Mouse (Mus musculus) neural tube, embryonic 13.5 days (tissue): Measurements from ENCODE around the gene Pex1. TPM values are rescaled to one million over a fixed set of nuclear protein-coding genes. Genes with fewer than 3 reads are reported as not detected.
A peak's percentile ranks its signal among the peaks of the same experiment; 100 is the strongest.
"Not testable (repeated sequence)": the region's sequence is repeated elsewhere in the genome, so short reads cannot be mapped to it uniquely, and the experiment has no call there.

Experiments
- ATAC-seq: fragments of 200-750 bp; cut with Nextera tagmentation; 2 replicates; pipeline ENCODE4 v1.8.0; 2017; ENCODE audit warnings: low read depth, mild to moderate bottlenecking, moderate TSS enrichment, moderate library complexity
- H3K27ac ChIP-seq: fragments of 300-500 bp; sonication (generic); replicated peaks from 2 replicates; pipeline ENCODE4 v1.5.1; 2015; ENCODE audit warnings: moderate library complexity, mild to moderate bottlenecking, inconsistent platforms
- H3K27me3 ChIP-seq: fragments of 300-500 bp; sonication (generic); 2 replicates; pipeline ENCODE4 v1.6.1; 2015; ENCODE audit warnings: mild to moderate bottlenecking, inconsistent platforms
- H3K36me3 ChIP-seq: fragments of 300-500 bp; sonication (generic); 2 replicates; pipeline ENCODE4 v1.6.1; 2015; ENCODE audit warnings: mild to moderate bottlenecking, inconsistent platforms
- H3K4me1 ChIP-seq: fragments of 300-500 bp; sonication (generic); replicated peaks from 2 replicates; pipeline ENCODE4 v1.6.1; 2015; ENCODE audit warnings: inconsistent platforms
- H3K4me2 ChIP-seq: fragments of 300-500 bp; sonication (generic); 2 replicates; pipeline ENCODE4 v1.6.1; 2015; ENCODE audit warnings: inconsistent platforms, mild to moderate bottlenecking, moderate library complexity
- H3K4me3 ChIP-seq: fragments of 300-500 bp; sonication (generic); 2 replicates; pipeline ENCODE4 v1.5.1; 2015; ENCODE audit warnings: mild to moderate bottlenecking, inconsistent platforms
- H3K9ac ChIP-seq: fragments of 300-500 bp; sonication (generic); 2 replicates; pipeline ENCODE4 v1.6.1; 2015; ENCODE audit warnings: moderate library complexity, mild to moderate bottlenecking, inconsistent platforms
- H3K9me3 ChIP-seq: fragments of 300-500 bp; sonication (generic); 2 replicates; pipeline ENCODE4 v1.6.1; 2016; ENCODE audit warnings: inconsistent platforms
- WGBS: fragments of 180-500 bp; shearing (Covaris S2); methylation state at CpG from one replicate; pipeline ENCODE4 v1.1.7; 2015; 5-methylcytosine and 5-hydroxymethylcytosine counted together
- polyA plus RNA-seq: library from polyadenylated mRNA; unstranded; fragments of >200 nt; fragmentation: Nextera tagmentation; extraction: Ambion mirVana; gene quantifications from 2 replicates; pipeline ENCODE4 v1.2.1, GENCODE M21; 2015

Pex1 gene
- polyA plus RNA-seq, 1 experiment from 2014 or later: 26.8 TPM

GRCm38 (mm10) chr5:3600790-3601189 is 4.9 kb downstream of the Pex1 start:
- peaks cover 14% of the 10 kb centered on the region; the same call in 1 of the 2 replicates for H3K4me1 ChIP-seq
- no peak for ATAC-seq
- no peak overlapping the region for H3K9ac ChIP-seq
- no peak overlapping the region for H3K27ac ChIP-seq
- H3K4me2 ChIP-seq: no peak overlapping the region
- peaks cover 19% of the 10 kb centered on the region for H3K36me3 ChIP-seq
- H3K27me3 ChIP-seq: no peaks in the 10 kb centered on the region
- H3K9me3 ChIP-seq: no peaks in the 10 kb centered on the region
- 92% methylated on average over 3 of the region's 3 CpGs for WGBS
- no peak overlapping the region for H3K4me3 ChIP-seq

- Histone ChIP-seq H3K4me1 (no peaks in the 10 kb centered on the region), H3K4me2 (no peak overlapping the region), H3K27ac (no peak overlapping the region), H3K36me3 (peaks cover 62% of the 10 kb centered on the region), H3K9ac (no peak overlapping the region), H3K9me3 (no peaks in the 10 kb centered on the region), H3K4me3 (no peak overlapping the region), H3K27me3 (no peaks in the 10 kb centered on the region)
- WGBS: 94% methylated on average over 9 of the region's 9 CpGs
- no peak for ATAC-seq
Measured at GRCm38 (mm10) chr5:3607114-3607513, 11.2 kb downstream of the Pex1 start.

GRCm38 (mm10) chr5:3609241-3609640 is 13.4 kb downstream of the Pex1 start:
- Histone ChIP-seq H3K9ac (no peak overlapping the region), H3K27ac (no peak overlapping the region), H3K36me3 (peaks cover 63% of the 10 kb centered on the region), H3K4me3 (no peak overlapping the region), H3K4me1 (no peaks in the 10 kb centered on the region), H3K9me3 (no peaks in the 10 kb centered on the region), H3K4me2 (no peak overlapping the region), H3K27me3 (no peaks in the 10 kb centered on the region)
- ATAC-seq: no peak
- 94% methylated on average over 7 of the region's 7 CpGs for WGBS

- not testable (repeated sequence) for H3K4me2 ChIP-seq, H3K9me3 ChIP-seq, H3K4me3 ChIP-seq, H3K27ac ChIP-seq, H3K4me1 ChIP-seq, H3K9ac ChIP-seq, H3K27me3 ChIP-seq, ATAC-seq
- 98% methylated on average over 2 of the region's 2 CpGs for WGBS
- peaks cover 62% of the 10 kb centered on the region for H3K36me3 ChIP-seq
Measured at GRCm38 (mm10) chr5:3611835-3612234, 16.0 kb downstream of the Pex1 start.

- Histone ChIP-seq H3K4me2 (no peak overlapping the region), H3K4me1 (no peaks in the 10 kb centered on the region), H3K27ac (no peak overlapping the region), H3K36me3 (peaks cover 73% of the 10 kb centered on the region), H3K4me3 (no peak overlapping the region), H3K9me3 (no peaks in the 10 kb centered on the region), H3K9ac (no peak overlapping the region), H3K27me3 (no peaks in the 10 kb centered on the region)
- ATAC-seq: no peak
- 80% methylated on average over 7 of the region's 7 CpGs for WGBS
Measured at GRCm38 (mm10) chr5:3620486-3620885, 24.6 kb downstream of the Pex1 start.

GRCm38 (mm10) chr5:3630055-3630454 is 34.2 kb downstream of the Pex1 start:
- peaks cover 56% of the 10 kb centered on the region for H3K36me3 ChIP-seq
- ATAC-seq: no peak

GRCm38 (mm10) chr5:3631512-3632271 is 35.8 kb downstream of the Pex1 start:
- Histone ChIP-seq H3K36me3 (peaks cover 53% of the 10 kb centered on the region), H3K9me3 (no peaks in the 10 kb centered on the region), H3K4me2 (no peak overlapping the region), H3K4me3 (no peak overlapping the region), H3K4me1 (no peaks in the 10 kb centered on the region), H3K27ac (no peak overlapping the region), H3K9ac (no peak overlapping the region), H3K27me3 (no peaks in the 10 kb centered on the region)
- 54% methylated on average over 16 of the region's 16 CpGs for WGBS
- ATAC-seq: no peak

More at GRCm38 (mm10) chr5:3630055-3630454, 34.2 kb downstream of the Pex1 start:
- Histone ChIP-seq H3K27me3 (no peaks in the 10 kb centered on the region), H3K4me2 (no peak overlapping the region), H3K27ac (no peak overlapping the region), H3K9me3 (no peaks in the 10 kb centered on the region), H3K9ac (no peak overlapping the region), H3K4me3 (no peak overlapping the region), H3K4me1 (no peaks in the 10 kb centered on the region)
- 92% methylated on average over 5 of the region's 5 CpGs for WGBS

- 79% methylated on average over 5 of the region's 5 CpGs for WGBS
- H3K27ac ChIP-seq: no peak overlapping the region
- no peak overlapping the region for H3K4me3 ChIP-seq
- no peaks in the 10 kb centered on the region for H3K27me3 ChIP-seq
- no peak for ATAC-seq
- peaks cover 49% of the 10 kb centered on the region for H3K36me3 ChIP-seq
- H3K9me3 ChIP-seq: no peaks in the 10 kb centered on the region
- no peak overlapping the region for H3K4me2 ChIP-seq
- no peaks in the 10 kb centered on the region for H3K4me1 ChIP-seq
- no peak overlapping the region for H3K9ac ChIP-seq
Measured at GRCm38 (mm10) chr5:3632285-3632684, 36.4 kb downstream of the Pex1 start.

- no peaks in the 10 kb centered on the region for H3K9me3 ChIP-seq
- H3K36me3 ChIP-seq: peaks cover 47% of the 10 kb centered on the region
- no peaks in the 10 kb centered on the region for H3K4me1 ChIP-seq
- no peak overlapping the region for H3K27ac ChIP-seq
- ATAC-seq: no peak
- no peak overlapping the region for H3K4me3 ChIP-seq
- 91% methylated on average over 13 of the region's 13 CpGs for WGBS
- H3K9ac ChIP-seq: no peak overlapping the region
- H3K27me3 ChIP-seq: no peaks in the 10 kb centered on the region
- H3K4me2 ChIP-seq: no peak overlapping the region
Measured at GRCm38 (mm10) chr5:3633315-3633714, 37.4 kb downstream of the Pex1 start.

- no peak overlapping the region for H3K27ac ChIP-seq
- H3K27me3 ChIP-seq: no peaks in the 10 kb centered on the region
- H3K36me3 ChIP-seq: peaks cover 45% of the 10 kb centered on the region
- no peak overlapping the region for H3K4me2 ChIP-seq
- no peaks in the 10 kb centered on the region for H3K4me1 ChIP-seq
- no peak overlapping the region for H3K4me3 ChIP-seq
- no peak overlapping the region for H3K9ac ChIP-seq
- H3K9me3 ChIP-seq: no peaks in the 10 kb centered on the region
- 68% methylated on average over 4 of the region's 4 CpGs for WGBS
- no peak for ATAC-seq
Measured at GRCm38 (mm10) chr5:3633951-3634350, 38.1 kb downstream of the Pex1 start.

- H3K4me2 ChIP-seq: no peak overlapping the region
- peaks cover 45% of the 10 kb centered on the region for H3K36me3 ChIP-seq
- ATAC-seq: no peak
- no peak overlapping the region for H3K4me3 ChIP-seq
- no peaks in the 10 kb centered on the region for H3K27me3 ChIP-seq
- no peak overlapping the region for H3K9ac ChIP-seq
- H3K9me3 ChIP-seq: no peaks in the 10 kb centered on the region
- WGBS: 86% methylated on average over 8 of the region's 8 CpGs
- H3K4me1 ChIP-seq: no peaks in the 10 kb centered on the region
- no peak overlapping the region for H3K27ac ChIP-seq
Measured at GRCm38 (mm10) chr5:3635286-3635685, 39.4 kb downstream of the Pex1 start.

- Histone ChIP-seq H3K27ac (no peak overlapping the region), H3K9ac (no peak overlapping the region), H3K27me3 (no peaks in the 10 kb centered on the region), H3K4me2 (no peak overlapping the region), H3K4me1 (peaks cover 18% of the 10 kb centered on the region), H3K4me3 (no peak overlapping the region), H3K36me3 (peaks cover 36% of the 10 kb centered on the region), H3K9me3 (no peaks in the 10 kb centered on the region)
- no peak for ATAC-seq
- 98% methylated on average over 6 of the region's 6 CpGs for WGBS
Measured at GRCm38 (mm10) chr5:3644621-3645020, 48.8 kb downstream of the Pex1 start.

- H3K27me3 ChIP-seq: no peaks in the 10 kb centered on the region
- no peaks in the 10 kb centered on the region for H3K9me3 ChIP-seq
- peak overlapping the region; percentile 9; the same call in 1 of the 2 replicates for H3K4me2 ChIP-seq
Measured at GRCm38 (mm10) chr5:3645326-3645725, 49.5 kb downstream of the Pex1 start.

More at GRCm38 (mm10) chr5:3645326-3645725, 49.5 kb downstream of the Pex1 start:
- Histone ChIP-seq H3K4me1 (peaks cover 18% of the 10 kb centered on the region), H3K36me3 (peaks cover 31% of the 10 kb centered on the region), H3K4me3 (no peak overlapping the region; the same call in 1 of the 2 replicates), H3K9ac (peak overlapping the region; percentile 53), H3K27ac (no peak overlapping the region)
- no peak for ATAC-seq
- WGBS: 91% methylated on average over 6 of the region's 6 CpGs
